Mouse (Mus musculus): ENCODE measurements around the gene Acy3.
"Not testable (repeated sequence)": the region's sequence is repeated elsewhere in the genome, so short reads cannot be mapped to it uniquely, and the experiment has no call there.

Acy3 gene

GRCm38 (mm10) chr19:4003641-4004040, 17.3 kb downstream of the Acy3 start:
- DNase-seq = no peak

DNA sequence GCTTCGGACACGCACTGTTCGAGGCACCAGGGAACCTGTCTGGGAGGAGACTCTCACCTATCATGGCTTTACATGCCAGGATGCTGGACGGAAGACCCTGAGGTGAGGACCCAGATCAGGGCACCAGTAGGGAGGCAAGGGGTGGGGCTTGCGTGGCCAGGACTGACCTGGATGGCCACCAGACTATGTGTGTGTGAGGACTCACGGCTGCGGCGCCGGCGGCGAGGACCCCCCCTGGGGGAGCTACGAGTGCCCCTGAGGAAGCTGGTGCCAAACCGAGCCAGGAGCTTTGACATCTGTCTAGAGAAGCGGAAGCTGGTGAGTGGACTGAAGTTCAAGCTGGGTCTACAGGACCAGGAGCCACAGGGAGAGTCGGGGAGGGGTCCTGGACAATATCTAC, 18.0 kb downstream of the Acy3 start:
- DNase-seq = no peak

DNA sequence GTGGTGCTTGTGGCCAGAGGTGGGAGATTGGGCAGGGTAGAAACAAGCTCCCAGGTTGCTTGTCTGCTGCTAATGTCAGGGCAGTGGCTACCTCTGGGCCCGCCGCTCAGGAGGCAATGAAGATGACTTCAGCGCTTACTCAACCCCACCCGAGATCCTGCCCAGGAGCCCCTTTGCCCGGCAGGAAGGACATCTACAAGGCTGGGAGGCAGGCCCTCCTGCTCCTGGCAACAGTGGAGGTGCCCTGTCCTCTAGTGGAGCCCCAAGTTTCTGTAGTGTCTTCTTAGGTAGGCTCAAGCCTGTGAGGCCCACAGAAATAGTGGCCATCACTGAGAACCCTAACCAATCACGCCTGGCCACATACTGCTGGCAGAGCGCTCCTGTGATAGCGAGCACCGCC, 18.7 kb downstream of the Acy3 start:
- DNase-seq = no peak

- DNase-seq = no peak
Measured at GRCm38 (mm10) chr19:4005971-4006370, 19.6 kb downstream of the Acy3 start.

GRCm38 (mm10) chr19:4011086-4011485, 24.7 kb downstream of the Acy3 start:
- DNase-seq = no peak

DNA sequence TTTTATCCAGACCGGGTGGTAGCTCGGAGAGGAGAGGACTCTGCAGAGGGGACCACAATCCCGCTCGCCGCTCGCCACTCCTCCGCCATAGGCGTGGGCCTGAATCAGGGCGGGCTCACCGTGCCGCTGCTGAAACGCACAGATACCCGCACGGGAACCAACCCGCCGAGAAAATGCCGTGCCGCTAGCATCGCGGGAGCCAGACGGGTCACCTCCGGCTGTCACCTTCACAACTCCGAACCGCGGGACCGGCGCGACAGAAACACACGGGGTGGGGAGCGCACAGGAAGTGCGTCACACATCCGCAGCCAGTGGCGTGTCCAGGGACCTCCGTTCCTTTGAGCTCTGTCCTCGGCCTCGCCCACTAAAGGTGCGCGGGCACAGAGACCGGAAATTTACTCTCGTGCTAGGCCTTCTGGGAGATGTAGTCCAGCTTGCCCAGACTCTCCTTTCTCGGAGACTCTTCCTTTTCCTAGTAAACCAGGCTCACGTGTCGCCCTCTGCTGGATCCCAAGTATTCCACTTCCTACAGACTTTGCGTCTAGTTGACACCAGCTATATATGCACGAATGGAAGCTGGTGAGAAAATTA, 26.2 kb downstream of the Acy3 start, which contains the start of gene Ndufv1:
Ndufv1 (minus strand) TSS at position 375 of the 591 bp plus-strand sequence.
- DNase-seq = peak; percentile 99

- DNase-seq = no peak
Measured at GRCm38 (mm10) chr19:4013066-4013465, 26.7 kb downstream of the Acy3 start.

DNA sequence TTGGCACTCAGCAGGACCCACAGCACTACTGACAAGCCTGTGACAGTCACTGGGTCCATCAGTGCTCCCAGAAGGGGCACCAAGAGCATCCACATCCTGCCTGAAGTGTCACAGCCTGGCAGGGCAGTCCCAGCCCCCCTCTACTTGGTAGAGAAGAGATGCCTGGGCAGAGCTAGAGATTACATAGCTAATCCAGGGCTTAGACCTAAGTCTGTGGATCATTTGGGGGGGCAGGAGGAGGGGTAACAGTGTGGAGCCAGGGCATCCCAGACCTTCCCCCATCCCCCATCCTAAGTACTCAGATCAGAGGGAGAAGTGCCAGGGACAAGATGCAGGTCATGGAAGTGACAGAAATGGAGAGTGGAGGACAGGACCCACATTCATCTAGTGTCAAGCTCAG, 28.4 kb downstream of the Acy3 start:
- DNase-seq = no peak

- DNase-seq = no peak
Measured at GRCm38 (mm10) chr19:4015635-4016034, 29.3 kb downstream of the Acy3 start.

- no peak for DNase-seq
Measured at GRCm38 (mm10) chr19:4017921-4018587, 31.7 kb downstream of the Acy3 start.

- peak; percentile 90 to 91 for DNase-seq
Measured at GRCm38 (mm10) chr19:4018743-4019583, 32.6 kb downstream of the Acy3 start.

GRCm38 (mm10) chr19:4023185-4023584, 36.8 kb downstream of the Acy3 start:
- no peak for DNase-seq

DNA sequence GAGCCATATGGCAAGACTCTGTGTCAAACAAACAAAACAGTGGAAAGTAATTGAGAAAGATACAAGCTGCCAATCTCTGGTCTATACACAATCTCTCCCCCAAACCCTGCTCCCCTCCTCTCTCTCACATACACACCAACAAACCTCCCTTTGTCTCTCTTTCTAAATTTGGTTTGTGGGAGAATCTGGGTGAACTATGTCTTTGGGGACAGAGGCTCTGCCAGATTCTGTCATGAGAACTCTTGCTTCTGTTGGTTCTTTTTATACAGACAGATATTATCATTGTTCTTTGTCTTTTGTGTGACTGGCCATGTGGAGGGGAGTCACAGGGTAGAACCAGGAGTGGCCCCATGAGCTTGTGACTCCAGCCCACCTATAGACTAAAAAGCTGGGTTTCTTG, 41.2 kb downstream of the Acy3 start:
- DNase-seq = no peak

DNA sequence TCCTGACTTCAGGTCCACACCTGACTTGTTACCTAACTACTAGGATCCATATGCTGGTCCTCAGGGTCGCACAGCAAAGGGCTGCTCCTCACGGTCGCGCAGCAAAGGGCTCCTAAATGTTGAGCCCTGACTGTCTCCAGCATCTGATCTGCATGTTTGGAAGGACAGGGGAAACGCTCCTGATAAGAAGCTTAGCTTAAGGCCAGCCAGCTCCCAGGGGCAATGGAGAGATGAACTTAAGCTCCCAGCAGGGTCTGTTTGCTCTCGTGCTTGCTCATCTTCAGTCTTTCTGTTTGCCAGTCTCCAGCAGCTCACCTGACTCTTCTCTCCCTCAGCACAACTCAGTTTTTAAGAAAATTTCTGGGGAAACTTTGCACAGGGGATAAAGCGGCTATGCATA, 46.3 kb downstream of the Acy3 start:
- no peak for DNase-seq

DNA sequence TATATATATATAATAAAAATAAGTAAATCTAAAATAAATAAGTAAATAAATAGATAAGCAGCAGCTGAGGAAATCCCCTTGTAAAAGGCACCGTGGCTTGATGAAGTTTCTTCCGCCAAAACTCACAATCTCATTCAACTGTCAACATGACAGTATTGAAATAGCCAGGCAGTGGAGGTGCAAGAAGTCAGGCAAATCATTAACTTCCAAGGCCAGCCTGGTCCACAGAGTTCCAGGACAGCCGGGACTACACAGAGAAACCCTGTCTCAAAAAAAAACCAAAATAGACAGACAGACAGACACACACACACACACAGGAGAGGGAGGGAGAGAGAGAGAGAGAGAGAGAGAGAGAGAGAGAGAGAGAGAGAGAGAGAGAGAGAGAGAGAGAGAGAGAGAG, 46.9 kb downstream of the Acy3 start:
- peak; percentile 63 to 79 for DNase-seq

DNA sequence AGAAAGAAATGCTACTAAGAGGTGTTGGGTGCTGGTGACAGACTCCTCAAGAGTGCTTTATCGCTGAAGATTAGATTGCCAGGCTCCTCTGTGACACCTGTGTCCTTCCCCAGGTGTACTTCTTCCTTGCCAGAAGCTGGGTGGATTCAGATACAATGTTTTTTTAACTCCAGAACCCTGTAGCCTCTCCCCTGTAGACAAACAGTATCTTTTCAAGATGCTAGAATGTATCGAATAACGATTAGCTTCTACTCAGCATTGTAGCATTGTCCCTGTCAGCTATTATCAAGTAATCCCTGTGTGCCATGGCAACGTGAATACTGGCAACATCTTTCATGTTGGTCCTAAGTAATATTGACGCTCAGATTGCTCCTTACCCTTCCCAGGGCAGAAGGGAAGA, 47.4 kb downstream of the Acy3 start:
- DNase-seq = no peak

DNA sequence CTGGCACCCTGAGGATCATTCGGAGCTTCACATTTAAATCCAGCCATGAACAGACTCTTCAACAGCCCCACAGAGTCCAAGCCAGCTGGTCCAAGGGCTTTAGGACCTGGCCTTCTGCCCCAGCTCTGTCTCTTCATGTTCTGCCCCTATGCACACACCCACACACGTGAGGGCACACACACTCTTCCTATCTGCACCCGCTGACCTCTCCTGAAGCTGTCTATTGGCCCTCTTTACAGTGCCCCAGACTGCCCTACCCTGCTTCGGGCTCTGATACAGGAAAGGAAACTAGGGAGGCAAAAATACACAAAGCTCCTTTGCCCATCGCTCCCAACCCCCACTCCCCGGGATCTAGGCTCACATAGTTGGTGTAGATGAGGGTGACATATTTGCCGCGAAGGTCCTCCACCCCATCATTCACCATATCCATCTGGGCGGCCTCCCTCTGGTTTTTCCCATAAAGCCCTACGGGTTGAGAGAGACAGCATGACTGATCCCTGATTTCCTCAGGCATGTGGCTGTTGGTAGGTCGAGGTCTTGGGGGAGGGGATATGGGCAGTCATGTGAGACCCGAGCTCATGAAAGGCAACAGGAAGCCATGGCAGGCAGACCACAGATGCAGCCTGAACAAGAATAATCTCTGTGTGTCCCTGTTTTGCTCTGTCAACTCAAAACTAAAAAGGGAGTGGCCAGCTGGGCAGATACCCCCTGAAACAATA, 50.1 kb downstream of the Acy3 start:
- DNase-seq = no peak

- not testable (repeated sequence) for DNase-seq
Measured at GRCm38 (mm10) chr19:4037154-4037787, 50.9 kb downstream of the Acy3 start.

- DNase-seq = peak; percentile 90 to 94
Measured at GRCm38 (mm10) chr19:4037788-4038232, 51.4 kb downstream of the Acy3 start, which contains the start of gene Gstp1. Gene Gstp1, minus strand, starts transcription at chr19:4037985.

Data from kidney, postnatal 36 days (tissue).